Mouse (Mus musculus) midbrain, postnatal 0 days (tissue): ENCODE measurements around the gene Wdtc1. TPM values are rescaled to one million over a fixed set of nuclear protein-coding genes. Genes with fewer than 3 reads are reported as not detected.

Source experiments
- ATAC-seq: fragments of 200-750 bp; cut with Nextera tagmentation; 2 replicates; pipeline ENCODE4 v1.8.0; 2017; ENCODE audit warnings: moderate number of reproducible peaks, mild to moderate bottlenecking, moderate TSS enrichment, moderate library complexity; ENCODE audit not compliant: low FRiP score
- DNase-seq: peaks from one replicate; pipeline ENCODE4 v3.0.0-alpha.2; 2015; ENCODE audit warnings: low spot score
- H3K27ac ChIP-seq: fragments of 300-500 bp; sonication (generic); 2 replicates; pipeline ENCODE4 v1.5.1; 2014; ENCODE audit warnings: low read depth, mild to moderate bottlenecking, low read length, mixed read lengths
- H3K27me3 ChIP-seq: fragments of 300-500 bp; sonication (generic); 2 replicates; pipeline ENCODE4 v1.6.1; 2014; ENCODE audit warnings: low read length, control low read depth, mixed read lengths; ENCODE audit not compliant: insufficient read depth
- H3K36me3 ChIP-seq: fragments of 300-500 bp; sonication (generic); 2 replicates; pipeline ENCODE4 v1.6.1; 2014; ENCODE audit warnings: low read length, control low read depth, mixed read lengths; ENCODE audit not compliant: insufficient read depth
- H3K4me1 ChIP-seq: fragments of 300-500 bp; sonication (generic); 2 replicates; pipeline ENCODE4 v1.6.1; 2014; ENCODE audit warnings: mild to moderate bottlenecking, control low read depth, antibody characterized with exemption, low read length, mixed read lengths; ENCODE audit not compliant: insufficient read depth
- H3K4me2 ChIP-seq: fragments of 300-500 bp; sonication (generic); 2 replicates; pipeline ENCODE4 v1.6.1; 2014; ENCODE audit warnings: low read depth, mild to moderate bottlenecking, low read length, mixed read lengths; ENCODE audit not compliant: poor library complexity, severe bottlenecking
- H3K4me3 ChIP-seq: fragments of 300-500 bp; sonication (generic); 2 replicates; pipeline ENCODE4 v1.5.1; 2014; ENCODE audit warnings: low read depth, mild to moderate bottlenecking, low read length, moderate library complexity
- H3K9ac ChIP-seq: fragments of 300-500 bp; sonication (generic); replicated peaks from 2 replicates; pipeline ENCODE4 v1.6.1; 2014; ENCODE audit warnings: mild to moderate bottlenecking, low read length, moderate library complexity, mixed read lengths; ENCODE audit not compliant: poor library complexity, severe bottlenecking
- H3K9me3 ChIP-seq: fragments of 300-500 bp; sonication (generic); 2 replicates; pipeline ENCODE4 v1.6.1; 2016; ENCODE audit warnings: low read length, control low read depth
- CTCF ChIP-seq: IDR thresholded peaks from 2 replicates; pipeline ENCODE4 v1.5.1; 2016; ENCODE audit warnings: antibody characterized with exemption, mild to moderate bottlenecking
- WGBS: fragments of 180-500 bp; shearing (Covaris S2); extraction: QIAGEN DNeasy Blood & Tissue Kit; methylation state at CpG from one replicate; pipeline ENCODE4 v1.1.7; 2014; 5-methylcytosine and 5-hydroxymethylcytosine counted together
- polyA plus RNA-seq: library from polyadenylated mRNA; unstranded; fragments of >200 nt; fragmentation: Nextera tagmentation; extraction: Ambion mirVana; gene quantifications from 2 replicates; pipeline ENCODE4 v1.2.1, GENCODE M21; 2015
- total RNA-seq: library from RNA; depleted of rRNA; stranded (reverse); fragments of >200 nt; gene quantifications from 2 replicates; pipeline ENCODE4 v1.2.3, GENCODE M21; 2014

Wdtc1 gene
- total and polyA plus RNA-seq, 2 experiments from 2014 or later = 15.6 to 54.8 TPM

GRCm38 (mm10) chr4:133304770-133305169 lies 48.5 kb downstream of the Wdtc1 start:
- Histone ChIP-seq H3K9me3 (no peaks in the 10 kb centered on the region), H3K36me3 (peaks cover 41% of the 10 kb centered on the region), H3K27ac (no peak overlapping the region), H3K4me2 (no peak overlapping the region), H3K9ac (no peak overlapping the region), H3K4me1 (no peaks in the 10 kb centered on the region), H3K4me3 (no peak overlapping the region), H3K27me3 (no peaks in the 10 kb centered on the region)
- 94% methylated on average over 7 of the region's 7 CpGs for WGBS
- TF ChIP-seq CTCF = no peak
- ATAC-seq (no peak), DNase-seq (no peak)

DNA sequence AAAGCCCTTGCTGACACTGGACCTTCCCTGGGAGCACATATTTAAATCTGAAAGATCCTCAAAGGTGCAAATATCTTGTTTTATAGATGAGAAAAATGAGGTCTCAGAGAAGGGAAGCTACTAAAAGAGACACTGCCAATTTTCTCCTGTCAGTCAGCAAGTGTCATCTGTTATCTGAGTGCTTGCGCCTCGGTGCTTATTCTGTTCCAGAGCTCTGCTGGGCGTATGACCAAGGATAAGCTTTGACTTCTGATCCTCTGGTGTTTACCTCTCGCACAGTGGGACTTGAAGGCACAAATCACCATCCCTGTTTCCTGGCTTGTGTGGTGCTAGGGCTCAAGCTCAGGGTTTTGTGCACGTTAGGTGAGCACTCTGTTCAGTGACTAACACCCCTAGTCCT lies 50.6 kb downstream of the Wdtc1 start:
- Histone ChIP-seq H3K36me3 (peaks cover 38% of the 10 kb centered on the region), H3K9ac (no peak overlapping the region), H3K27me3 (no peaks in the 10 kb centered on the region), H3K9me3 (no peaks in the 10 kb centered on the region), H3K4me1 (no peaks in the 10 kb centered on the region), H3K4me3 (no peak overlapping the region), H3K27ac (no peak overlapping the region), H3K4me2 (no peak overlapping the region)
- no peak for ATAC-seq
- no peak for DNase-seq
- WGBS = 86% methylated on average over 5 of the region's 5 CpGs
- TF ChIP-seq CTCF = no peak

DNA sequence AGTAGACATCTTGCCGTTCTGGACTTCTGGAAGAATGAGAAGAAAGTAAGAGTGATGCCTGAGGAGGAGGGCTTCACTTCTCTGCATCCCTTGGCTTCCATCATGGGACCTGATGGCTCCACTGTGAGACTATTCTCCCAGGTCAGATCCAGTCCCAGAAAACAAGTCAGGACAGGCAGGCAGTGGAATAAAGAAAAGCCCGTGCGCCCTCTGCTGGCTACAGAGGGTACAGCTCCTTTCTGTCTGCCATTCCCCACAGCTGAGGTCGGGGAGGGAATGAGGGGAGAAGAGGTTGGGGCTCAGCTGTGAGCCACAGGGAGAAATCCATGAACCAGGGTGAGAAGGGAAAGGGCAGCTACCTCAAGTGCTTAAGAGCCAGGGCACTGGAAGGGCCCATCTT lies 51.5 kb downstream of the Wdtc1 start:
- Histone ChIP-seq H3K4me2 (no peak overlapping the region), H3K4me1 (no peaks in the 10 kb centered on the region), H3K36me3 (peaks cover 38% of the 10 kb centered on the region), H3K27ac (no peak overlapping the region), H3K27me3 (no peaks in the 10 kb centered on the region), H3K4me3 (no peak overlapping the region), H3K9me3 (no peaks in the 10 kb centered on the region), H3K9ac (no peak overlapping the region)
- 21% methylated on average over 4 of the region's 4 CpGs for WGBS
- DNase-seq (peak; percentile 80), ATAC-seq (peak; percentile 14; the same call in 1 of the 2 replicates)
- TF ChIP-seq CTCF = peak; percentile 96

DNA sequence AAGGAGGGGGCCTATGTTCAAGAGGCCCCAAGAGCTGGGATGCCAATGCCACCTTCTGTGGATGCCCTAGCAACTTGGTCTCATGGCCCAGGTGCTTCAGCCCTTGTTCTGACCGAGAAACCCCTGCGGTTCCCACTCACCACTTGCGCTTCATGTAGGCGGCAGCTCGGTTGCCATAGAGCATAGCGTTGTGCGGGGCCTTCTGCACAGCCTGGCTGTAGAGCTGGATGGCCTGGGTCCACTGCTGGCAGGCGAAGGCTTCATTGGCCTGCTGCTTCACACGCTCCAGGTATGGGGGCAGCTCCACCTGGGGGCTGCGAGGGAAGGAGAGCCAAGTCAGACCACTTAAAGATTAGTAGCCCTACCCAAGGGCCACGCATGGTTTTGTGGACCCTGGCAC lies 52.9 kb downstream of the Wdtc1 start:
- no peak for DNase-seq
- Histone ChIP-seq H3K27ac (no peak overlapping the region), H3K27me3 (no peaks in the 10 kb centered on the region), H3K4me2 (no peak overlapping the region), H3K4me3 (no peak overlapping the region), H3K9me3 (no peaks in the 10 kb centered on the region), H3K4me1 (no peaks in the 10 kb centered on the region), H3K36me3 (peaks cover 44% of the 10 kb centered on the region), H3K9ac (no peak overlapping the region)
- WGBS = 89% methylated on average over 11 of the region's 11 CpGs
- no peak for ATAC-seq
- no peak for TF ChIP-seq CTCF

DNA sequence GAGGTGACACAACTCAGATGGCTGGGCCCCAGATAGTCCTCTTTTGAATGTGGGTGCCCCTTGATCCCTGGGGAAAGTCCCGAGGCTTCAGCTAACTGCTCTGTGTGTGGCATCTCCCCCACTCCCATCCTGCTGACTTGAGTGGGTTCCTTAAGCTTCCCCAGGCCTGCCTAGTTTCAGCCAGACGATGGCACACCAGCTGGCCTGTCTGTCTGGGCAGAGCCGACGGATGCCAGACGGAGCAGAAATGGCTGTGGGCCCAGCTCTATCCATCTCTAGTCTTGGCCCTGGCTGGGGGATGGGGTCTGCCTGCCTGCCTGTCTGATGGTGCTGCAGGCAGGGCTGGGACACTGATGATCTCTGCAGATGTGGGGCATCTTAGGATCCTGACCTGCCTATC lies 53.6 kb downstream of the Wdtc1 start:
- no peaks in the 10 kb centered on the region for H3K27me3 ChIP-seq
- H3K9ac ChIP-seq = no peak overlapping the region; the same call in 1 of the 2 replicates
- no peaks in the 10 kb centered on the region for H3K4me1 ChIP-seq
- H3K4me3 ChIP-seq = no peak overlapping the region
- no peaks in the 10 kb centered on the region for H3K9me3 ChIP-seq
- peak overlapping the region; percentile 14; the same call in 1 of the 2 replicates for H3K27ac ChIP-seq
- 57% methylated on average over 5 of the region's 5 CpGs for WGBS
- TF ChIP-seq CTCF = no peak
- DNase-seq (peak; percentile 88), ATAC-seq (peak; percentile 22; the same call in 1 of the 2 replicates)
- peaks cover 44% of the 10 kb centered on the region for H3K36me3 ChIP-seq
- H3K4me2 ChIP-seq = no peak overlapping the region

GRCm38 (mm10) chr4:133298516-133299365 lies 54.5 kb downstream of the Wdtc1 start:
- WGBS = 40% methylated on average over 12 of the region's 12 CpGs
- H3K4me1 ChIP-seq = no peaks in the 10 kb centered on the region
- H3K4me2 ChIP-seq = no peak overlapping the region
- ATAC-seq = peak; percentile 38; the same call in 1 of the 2 replicates
- no peak for TF ChIP-seq CTCF
- peak; percentile 87 for DNase-seq
- H3K4me3 ChIP-seq = no peak overlapping the region
- no peak overlapping the region for H3K9ac ChIP-seq
- no peaks in the 10 kb centered on the region for H3K27me3 ChIP-seq
- peak overlapping the region; percentile 14; the same call in 1 of the 2 replicates for H3K27ac ChIP-seq
- H3K36me3 ChIP-seq = peaks cover 42% of the 10 kb centered on the region
- no peaks in the 10 kb centered on the region for H3K9me3 ChIP-seq
